Mouse (Mus musculus): Measurements from ENCODE around the gene Gm28035. TPM values are rescaled to one million over a fixed set of nuclear protein-coding genes. Genes with fewer than 3 reads are reported as not detected.

The Gm28035 gene
- total RNA-seq, 2 experiments from 2014 or later: 8.7 to 10.9 TPM

DNA sequence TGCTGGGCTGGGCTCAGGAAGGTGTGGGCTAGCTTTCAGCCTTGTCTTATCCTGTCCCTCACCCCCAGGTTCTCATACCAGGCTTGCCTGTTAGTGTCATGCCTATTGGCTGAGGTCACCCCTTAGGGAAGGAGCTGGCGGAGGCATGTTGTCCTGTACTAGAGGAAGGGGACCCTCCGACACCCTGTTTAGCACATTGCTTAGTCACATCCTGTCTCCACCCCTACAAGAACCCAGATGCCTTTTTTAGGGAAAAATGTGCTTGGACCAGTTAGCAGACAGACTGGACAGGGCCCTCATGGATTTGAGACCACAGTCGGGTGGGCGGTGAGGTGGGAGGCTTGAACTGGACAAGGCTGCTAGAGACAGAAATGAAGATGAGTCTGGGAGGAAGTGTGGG is 18.2 kb downstream of the Gm28035 start:
- Histone ChIP-seq H3K27ac (peak overlapping the region; percentile 54), H3K4me3 (no peak overlapping the region)
- DNase-seq (ENCODE audit: low spot score in 2 of 2): no peak
- TF ChIP-seq CTCF (conservative IDR thresholded peaks at IDR 0.05): no peak

DNA sequence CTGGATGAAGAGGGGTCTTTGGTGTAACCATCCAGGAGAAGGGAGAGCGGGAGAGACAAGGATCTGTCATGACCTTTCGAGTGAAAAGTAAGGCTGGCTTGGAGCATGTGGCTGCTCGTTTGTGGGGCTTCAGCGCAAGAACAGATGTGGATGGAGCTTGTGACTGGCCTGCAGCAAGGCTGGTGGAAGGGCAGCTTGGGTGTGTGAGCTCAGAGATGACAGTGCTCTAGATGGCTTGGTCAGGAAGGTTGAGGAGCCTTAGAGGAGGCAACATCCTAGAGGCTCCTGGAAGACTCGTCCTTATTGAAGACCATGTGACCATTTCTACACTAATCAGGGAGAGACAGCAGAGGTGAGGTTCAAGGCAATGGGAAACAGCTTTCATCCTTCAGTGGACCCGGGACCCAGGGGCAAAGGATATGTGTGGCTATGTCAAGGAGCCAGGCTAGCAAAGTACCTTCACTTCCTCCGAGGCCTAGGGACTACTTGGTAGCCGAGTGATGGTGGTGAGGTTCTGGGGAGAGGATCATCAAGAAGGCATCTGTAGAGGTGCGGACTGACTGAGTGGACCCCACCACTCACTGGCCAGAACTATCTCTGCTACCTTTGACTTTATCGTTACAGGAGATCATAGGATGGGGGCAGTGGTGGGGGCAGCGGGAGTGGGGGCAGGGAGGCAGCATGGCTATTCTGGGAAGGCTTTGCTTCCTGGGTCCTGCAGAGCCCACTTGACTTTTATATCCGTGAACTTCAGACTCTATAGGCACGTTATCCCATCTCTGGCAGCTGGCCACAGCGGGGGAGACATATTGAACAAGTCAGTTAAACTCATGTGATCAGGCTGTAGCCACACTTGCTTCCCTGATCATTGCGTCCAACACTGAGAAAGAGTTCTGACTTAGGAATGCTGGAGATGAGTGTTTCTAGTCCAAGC is 19.0 kb downstream of the Gm28035 start:
- Histone ChIP-seq H3K27ac (peak overlapping the region; percentile 54), H3K4me3 (no peak overlapping the region)
- no peak for DNase-seq (ENCODE audit: low spot score in 2 of 2)
- no peak for TF ChIP-seq CTCF (conservative IDR thresholded peaks at IDR 0.05)

DNA sequence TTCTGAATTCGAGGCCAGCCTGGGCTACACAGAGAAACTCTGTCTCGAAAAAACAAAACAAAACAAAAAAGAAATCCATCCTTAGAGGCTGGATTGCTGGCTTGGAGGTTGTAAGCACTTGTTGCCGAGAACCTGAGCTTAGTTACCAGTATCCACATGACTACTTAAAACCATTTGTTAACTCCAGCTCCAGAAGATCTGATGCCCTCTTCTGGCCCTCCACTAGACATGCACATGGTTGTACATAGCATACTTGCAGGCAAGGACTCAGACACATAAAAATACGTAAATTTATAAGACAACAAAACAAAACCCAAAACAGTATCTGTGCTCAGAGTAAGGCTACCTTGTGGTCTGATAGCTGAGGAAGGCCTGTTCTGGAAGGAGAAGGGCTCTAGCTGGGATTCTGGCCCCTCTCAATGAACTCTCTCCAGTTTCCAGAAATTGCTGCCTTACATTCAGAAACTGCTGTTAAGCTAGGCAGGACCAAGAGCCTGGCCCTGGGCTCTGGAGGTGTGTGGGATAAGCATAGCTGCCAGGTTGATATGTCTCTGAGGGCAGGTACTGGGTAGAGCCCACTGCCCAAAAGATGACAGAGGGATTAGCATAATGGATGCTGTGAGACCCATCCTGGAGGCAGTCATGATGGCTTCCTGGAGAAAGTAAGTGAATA is 20.8 kb downstream of the Gm28035 start:
- no peak for DNase-seq (ENCODE audit: low spot score in 2 of 2)
- no peak overlapping the region for H3K4me3 ChIP-seq
- H3K27ac ChIP-seq: peak overlapping the region; percentile 79
- TF ChIP-seq CTCF (conservative IDR thresholded peaks at IDR 0.05): peak; percentile 52

DNA sequence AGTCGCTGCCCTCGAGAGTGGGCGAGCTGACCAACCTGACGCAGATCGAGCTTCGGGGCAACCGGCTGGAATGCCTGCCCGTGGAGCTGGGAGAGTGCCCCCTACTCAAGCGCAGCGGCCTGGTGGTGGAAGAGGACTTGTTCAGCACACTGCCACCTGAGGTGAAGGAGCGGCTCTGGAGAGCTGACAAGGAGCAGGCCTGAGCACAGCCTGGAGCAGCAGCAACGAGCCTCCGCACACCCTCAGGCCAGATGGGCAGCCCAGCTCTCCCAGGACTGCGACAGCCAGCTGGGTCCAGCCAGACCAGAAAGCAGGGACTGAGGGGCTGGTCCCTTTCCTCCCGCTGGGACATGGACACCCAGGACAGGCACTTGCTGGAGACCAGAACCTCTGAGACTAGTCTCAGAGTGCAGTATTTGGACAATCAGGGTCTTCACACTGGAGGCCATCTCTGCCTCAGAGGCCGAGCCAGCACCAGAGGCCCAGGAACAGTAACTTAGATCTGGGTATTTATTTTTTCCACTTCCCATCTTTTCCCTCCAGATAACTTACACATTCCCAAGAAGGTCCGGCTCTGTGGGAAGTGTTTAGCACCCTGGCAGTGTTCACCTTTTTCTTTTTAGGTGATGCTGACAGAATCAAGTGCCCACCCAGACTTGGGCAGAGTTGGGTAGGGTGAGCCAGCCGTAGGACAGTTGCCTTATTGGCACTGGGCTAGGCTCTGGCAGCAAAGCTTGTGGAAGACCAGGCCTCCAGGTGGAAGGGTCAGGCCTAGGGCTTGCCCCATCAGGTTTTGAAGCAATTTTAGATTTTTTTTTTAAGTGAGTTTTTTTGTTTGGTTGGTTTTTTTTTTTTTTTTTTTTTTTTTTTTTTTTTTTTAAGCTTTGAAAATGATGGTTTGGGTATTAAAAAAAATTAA is 21.8 kb downstream of the Gm28035 start:
- H3K27ac ChIP-seq: peak overlapping the region; percentile 79
- no peak overlapping the region for H3K4me3 ChIP-seq
- no peak for DNase-seq (ENCODE audit: low spot score in 2 of 2)
- TF ChIP-seq CTCF (conservative IDR thresholded peaks at IDR 0.05): no peak

DNA sequence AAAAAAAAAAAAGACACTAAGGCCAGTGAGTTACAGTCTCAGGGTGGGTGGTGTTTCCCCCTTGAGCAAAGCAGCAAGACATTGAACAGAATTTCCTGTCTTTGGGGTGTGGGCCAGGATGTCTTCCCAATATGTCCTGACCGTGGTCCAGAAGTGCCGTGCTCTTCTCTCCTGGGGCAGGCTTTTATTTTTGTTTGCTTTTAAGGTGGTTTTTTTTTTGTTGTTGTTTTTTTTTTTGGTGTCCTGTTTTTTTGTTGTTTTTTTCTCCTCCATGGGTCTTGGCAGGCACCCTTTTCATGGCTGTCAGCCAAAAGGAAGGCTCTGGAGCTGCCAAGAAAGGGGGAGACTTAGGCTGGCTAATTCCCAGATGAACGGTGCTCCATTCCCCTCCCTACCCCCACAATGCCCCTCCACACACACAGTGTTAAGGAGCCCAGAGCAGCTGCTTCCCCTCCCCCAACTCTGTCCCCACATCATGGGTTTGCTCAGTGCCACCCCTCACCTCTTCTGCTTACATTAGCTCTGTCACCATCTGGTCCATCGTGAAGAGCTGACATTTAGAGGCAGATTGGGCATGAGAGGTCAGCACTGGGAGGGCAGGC is 22.6 kb downstream of the Gm28035 start:
- peak; percentile 66 to 71 for DNase-seq (ENCODE audit: low spot score in 2 of 2)
- peak overlapping the region; percentile 79 for H3K27ac ChIP-seq
- no peak for TF ChIP-seq CTCF (conservative IDR thresholded peaks at IDR 0.05)

DNA sequence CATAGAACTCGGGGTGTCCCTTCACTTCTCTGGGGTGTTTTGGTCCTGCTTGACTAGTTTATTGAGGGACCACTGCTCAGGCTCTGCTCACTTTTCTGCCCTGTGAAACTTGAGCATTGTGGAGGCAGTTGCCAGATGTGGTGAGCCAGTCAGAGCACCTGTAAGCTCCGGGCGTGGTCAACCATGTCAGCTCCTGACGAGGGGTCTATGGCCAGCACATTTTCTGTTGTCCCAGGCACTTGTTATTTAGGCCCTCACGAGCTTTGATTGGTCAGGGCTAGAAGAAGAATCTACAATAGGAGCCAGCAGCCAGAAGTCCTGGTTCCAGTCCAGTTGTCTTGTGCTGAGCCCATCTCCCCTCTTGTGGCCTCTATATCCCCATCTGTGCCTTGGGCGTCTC is 23.4 kb downstream of the Gm28035 start:
- Histone ChIP-seq H3K4me3 (no peak overlapping the region), H3K27ac (peak overlapping the region; percentile 79)
- DNase-seq (ENCODE audit: low spot score in 2 of 2): no peak
- no peak for TF ChIP-seq CTCF (conservative IDR thresholded peaks at IDR 0.05)

More for the DNA sequence above, 22.6 kb downstream of the Gm28035 start:
- H3K4me3 ChIP-seq: no peak overlapping the region

DNA sequence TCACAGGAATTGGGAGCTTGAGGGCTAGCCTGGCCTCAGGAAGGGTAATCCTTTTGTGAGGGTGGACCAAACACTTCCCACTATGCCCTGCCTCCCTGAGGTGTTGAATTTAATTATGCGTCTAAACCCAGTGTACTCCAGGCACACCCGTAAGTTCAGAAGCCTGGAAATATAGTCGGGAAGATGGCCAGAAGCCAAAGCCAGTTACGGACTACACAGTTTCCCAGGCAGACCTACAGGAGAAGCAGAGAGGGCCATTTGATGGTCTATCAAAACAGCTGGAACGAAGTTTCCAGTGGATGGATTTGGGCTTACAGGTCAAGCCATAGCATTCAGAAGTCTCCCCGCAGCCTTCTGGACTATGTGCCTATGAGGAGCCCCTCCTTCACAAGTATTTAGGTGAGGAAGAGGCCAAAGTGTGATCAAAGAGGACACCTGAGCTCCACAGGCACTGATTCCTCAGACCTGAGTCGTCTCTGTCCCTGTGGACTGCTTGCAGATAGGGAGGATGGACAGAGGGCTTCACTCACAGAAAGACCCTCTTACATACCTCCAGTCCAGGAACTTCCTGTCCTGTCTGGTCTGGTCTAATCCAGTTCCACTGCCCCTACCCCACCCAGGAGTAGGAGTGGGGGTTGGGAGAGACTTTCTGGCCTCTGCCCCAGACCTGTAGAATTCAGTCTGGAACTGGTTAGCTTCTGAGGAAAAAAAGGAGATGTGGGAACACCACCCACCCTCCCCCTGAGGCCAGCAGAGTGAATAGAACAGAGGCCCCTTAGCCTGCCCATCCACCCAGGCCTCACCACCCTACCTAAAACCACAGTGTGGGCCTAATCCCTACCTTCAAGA is 24.5 kb downstream of the Gm28035 start:
- no peak for DNase-seq (ENCODE audit: low spot score in 2 of 2)
- Histone ChIP-seq H3K4me3 (no peak overlapping the region), H3K27ac (peak overlapping the region; percentile 94)
- no peak for TF ChIP-seq CTCF (conservative IDR thresholded peaks at IDR 0.05)

DNA sequence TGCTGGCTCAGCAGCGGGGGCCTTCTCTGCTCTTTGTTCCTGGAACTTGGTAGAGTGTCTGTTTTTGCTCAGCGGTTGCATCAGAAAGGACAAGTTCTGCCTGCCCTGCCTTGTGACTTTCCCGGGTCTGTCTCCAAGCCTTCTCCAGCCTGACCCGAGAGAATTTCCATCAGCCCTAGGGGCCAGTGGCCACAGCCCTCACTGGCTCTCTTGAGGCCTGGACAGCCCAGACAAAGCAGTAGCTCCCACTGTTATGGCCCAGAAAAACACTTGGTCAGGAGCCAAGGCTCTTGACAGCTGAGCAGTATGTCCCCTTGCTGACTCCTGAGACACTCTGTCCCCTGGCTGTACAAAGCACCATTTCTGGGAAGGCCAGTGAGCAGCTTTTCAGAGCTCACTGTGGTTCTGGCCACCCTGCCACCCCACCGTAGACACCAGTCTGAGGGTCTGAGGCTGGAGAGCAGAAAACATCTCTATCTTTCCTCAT is 25.4 kb downstream of the Gm28035 start, which contains the start of gene Phyhd1:
Phyhd1 (plus strand) TSS at position 437 of the 487 bp plus-strand sequence.
- peak; percentile 46 to 51 for DNase-seq (ENCODE audit: low spot score in 2 of 2)
- TF ChIP-seq CTCF (conservative IDR thresholded peaks at IDR 0.05): no peak
- Histone ChIP-seq H3K27ac (peak within 1 kb of the TSS; percentile 94), H3K4me3 (no peak within 1 kb of the TSS; the same call in 1 of the 2 replicates)

DNA sequence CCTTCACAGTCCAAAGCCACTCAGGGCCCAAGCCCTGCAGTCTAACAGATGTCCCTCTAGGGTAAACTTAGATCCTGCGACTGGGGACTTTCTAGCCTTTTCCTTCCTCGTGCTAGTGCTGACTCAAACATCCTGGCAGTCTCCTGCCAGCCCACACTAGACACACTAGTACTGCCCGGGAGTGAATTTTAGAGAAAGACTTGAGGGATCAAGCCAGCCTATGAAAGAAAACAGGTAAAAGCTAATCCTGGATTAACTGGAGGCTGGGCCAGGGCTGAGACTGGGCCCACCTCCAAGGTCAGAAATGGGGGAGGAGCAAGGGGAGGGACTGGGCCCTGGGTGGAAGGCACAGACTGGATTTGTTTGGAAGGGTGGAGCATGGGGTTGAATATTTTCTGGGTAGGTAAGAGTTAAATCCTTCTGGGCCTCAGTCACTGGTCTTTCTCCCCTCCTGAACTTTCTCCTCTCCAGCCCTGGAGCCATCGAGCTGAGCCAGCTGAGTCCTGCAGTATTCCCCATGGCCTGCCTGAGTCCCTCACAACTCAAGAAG is 26.1 kb downstream of the Gm28035 start:
- peak in 1 of 2 experiments; percentile 24 for DNase-seq (ENCODE audit: low spot score in 2 of 2)
- peak overlapping the region; percentile 94 for H3K27ac ChIP-seq
- no peak overlapping the region; the same call in 1 of the 2 replicates for H3K4me3 ChIP-seq
- no peak for TF ChIP-seq CTCF (conservative IDR thresholded peaks at IDR 0.05)

DNA sequence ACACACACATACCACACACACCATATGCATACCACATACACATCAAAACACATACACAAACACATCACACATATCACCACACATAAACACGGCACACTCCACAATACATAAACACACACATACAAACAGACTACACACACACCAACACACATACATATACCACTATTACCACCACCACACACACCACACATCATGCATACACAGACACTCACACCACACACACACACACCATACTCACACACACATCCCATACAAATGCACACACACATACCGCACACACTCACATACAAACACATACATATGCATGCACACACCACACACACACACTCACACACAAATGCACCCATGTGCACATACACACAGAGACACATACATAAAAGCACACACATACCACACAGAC is 27.1 kb downstream of the Gm28035 start:
- DNase-seq (ENCODE audit: low spot score in 2 of 2): no peak
- H3K27ac ChIP-seq: peak overlapping the region; percentile 84; the same call in 1 of the 2 replicates

DNA sequence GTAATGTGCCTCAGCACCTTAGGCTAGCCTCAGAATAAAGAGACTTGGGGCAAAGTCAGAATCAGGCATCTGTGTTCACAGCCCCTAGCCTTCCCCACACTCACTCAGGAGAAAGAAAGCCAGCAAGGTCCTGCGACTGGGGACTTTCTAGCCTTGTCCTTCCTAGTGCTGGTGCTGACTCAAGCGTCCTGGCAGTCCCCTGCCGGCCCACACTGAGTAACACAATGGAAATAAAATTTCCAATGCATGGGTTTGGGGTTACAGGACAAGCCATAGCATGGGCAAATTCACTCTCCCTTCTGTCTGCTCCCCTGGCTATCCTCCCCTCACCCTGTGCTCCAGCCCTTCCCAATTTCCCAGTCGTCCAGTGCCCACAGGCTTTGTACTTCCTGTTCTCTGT is 28.0 kb downstream of the Gm28035 start:
- peak overlapping the region; percentile 84; the same call in 1 of the 2 replicates for H3K27ac ChIP-seq
- no peak for TF ChIP-seq CTCF (conservative IDR thresholded peaks at IDR 0.05)
- DNase-seq (ENCODE audit: low spot score in 2 of 2): no peak
- no peak overlapping the region for H3K4me3 ChIP-seq

More for the DNA sequence above, 27.1 kb downstream of the Gm28035 start:
- H3K4me3 ChIP-seq: no peak overlapping the region
- no peak for TF ChIP-seq CTCF (conservative IDR thresholded peaks at IDR 0.05)
